Mouse (Mus musculus): ENCODE results near the gene Cyp2e1.

DNA sequence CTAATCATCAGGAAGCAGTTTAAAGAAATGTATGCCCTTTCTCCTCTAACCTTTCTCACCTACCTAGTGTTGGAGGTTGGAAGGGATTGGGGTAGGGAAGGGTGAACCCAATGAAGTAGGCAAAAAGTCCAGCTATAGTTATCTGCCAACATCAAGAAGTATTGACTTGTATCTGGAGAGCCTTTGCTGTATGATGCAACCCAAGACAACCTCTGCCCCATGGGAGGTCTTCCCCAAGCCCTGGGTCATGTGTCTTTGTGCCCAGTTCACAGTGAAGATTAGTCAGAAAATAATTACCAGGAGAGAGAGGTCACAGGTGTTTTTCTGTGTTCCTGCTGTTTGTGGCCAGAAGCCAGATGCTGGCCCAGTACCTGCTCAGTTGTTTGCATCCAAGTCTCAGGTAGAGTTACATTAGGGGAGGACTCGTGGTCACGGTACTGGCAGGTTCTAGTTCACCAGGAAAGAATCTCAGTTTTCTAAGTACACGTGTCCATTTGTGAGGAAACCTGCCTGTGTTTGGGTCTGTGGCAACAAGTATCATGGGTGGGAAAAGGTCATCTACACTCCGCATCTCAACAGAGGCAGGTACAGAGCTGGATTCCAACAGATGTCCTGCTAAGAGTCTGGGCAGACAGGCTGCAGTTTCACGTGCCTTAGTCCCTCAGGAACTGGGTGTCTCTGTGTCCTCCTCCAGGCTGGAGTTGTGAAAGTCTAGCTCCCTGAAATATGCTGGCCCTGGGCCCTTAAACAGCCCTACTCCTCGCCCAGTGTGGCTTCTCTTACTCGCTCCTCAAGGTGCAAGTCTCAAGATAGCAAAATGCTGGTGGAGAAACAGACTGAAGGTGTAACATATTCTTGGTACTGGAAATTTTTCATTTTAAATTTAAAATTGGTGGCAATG lies 46.1 kb upstream of the Cyp2e1 start:
- TF ChIP-seq CTCF (IDR thresholded peaks at IDR 0.05; ENCODE audit: low read depth) (no peak), EP300 (IDR thresholded peaks at IDR 0.05; ENCODE audit: low read depth) (no peak)

Data from liver, embryonic 14.5 days (tissue).